Mouse (Mus musculus): Measurements from ENCODE around the gene Idua. TPM values are rescaled to one million over a fixed set of nuclear protein-coding genes. Genes with fewer than 3 reads are reported as not detected.

The Idua gene
- total and polyA plus RNA-seq, 3 experiments, result 1.5 to 9.5 TPM; not detected in 1

DNA sequence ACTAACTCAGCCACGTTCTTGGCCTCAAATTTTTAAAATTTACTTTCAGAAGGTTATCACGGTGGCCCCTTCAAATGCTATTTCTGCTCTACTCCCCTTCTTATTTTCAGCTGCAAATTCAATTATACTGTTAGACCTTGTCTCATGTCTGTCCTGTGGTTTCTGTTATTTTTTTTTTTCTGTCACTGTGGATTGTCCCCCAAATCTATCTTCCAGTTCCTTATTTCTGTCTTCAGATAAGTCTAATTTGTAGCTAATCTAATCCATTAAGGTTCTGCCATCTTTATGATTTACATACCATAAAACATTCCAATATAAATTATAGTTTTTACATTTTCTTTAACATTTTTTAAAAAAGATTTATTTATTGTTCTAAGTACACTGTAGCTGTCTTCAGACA lies 7.2 kb downstream of the Idua start (continued):
- TF ChIP-seq MAX (IDR thresholded peaks at IDR 0.05; ENCODE audit: low read length), result 0 out of 2 replicates have a peak, but pooled peaks have one; percentile 13
- TF ChIP-seq MXI1 (IDR thresholded peaks at IDR 0.05; ENCODE audit: low read depth, low read length), result no peak
- peak; percentile 38; the same call in 1 of the 2 replicates for TF ChIP-seq TCF12 (IDR thresholded peaks at IDR 0.05; ENCODE audit: low read depth, low read length)
- peak; percentile 61 to 79 for TF ChIP-seq EP300 (IDR thresholded peaks at IDR 0.05; ENCODE audit: low read depth in 1 of 2, low read length in 2 of 2)
- TF ChIP-seq MAZ (IDR thresholded peaks at IDR 0.05; ENCODE audit: low read depth, low read length), result no peak
- TF ChIP-seq ZC3H11A (IDR thresholded peaks at IDR 0.05; ENCODE audit: low read depth, low read length), result no peak
- 0 out of 4 replicates have a peak, but pooled peaks of 1 of the 2 experiments have one; percentile 2 for TF ChIP-seq USF2 (IDR thresholded peaks at IDR 0.05; ENCODE audit: borderline replicate concordance in 1 of 2, insufficient read depth in 1 of 2, low read depth in 1 of 2, low read length in 2 of 2)
- no peak for TF ChIP-seq NRF1 (IDR thresholded peaks at IDR 0.05; ENCODE audit: insufficient read depth, low read depth, low read length, poor library complexity, severe bottlenecking)

DNA sequence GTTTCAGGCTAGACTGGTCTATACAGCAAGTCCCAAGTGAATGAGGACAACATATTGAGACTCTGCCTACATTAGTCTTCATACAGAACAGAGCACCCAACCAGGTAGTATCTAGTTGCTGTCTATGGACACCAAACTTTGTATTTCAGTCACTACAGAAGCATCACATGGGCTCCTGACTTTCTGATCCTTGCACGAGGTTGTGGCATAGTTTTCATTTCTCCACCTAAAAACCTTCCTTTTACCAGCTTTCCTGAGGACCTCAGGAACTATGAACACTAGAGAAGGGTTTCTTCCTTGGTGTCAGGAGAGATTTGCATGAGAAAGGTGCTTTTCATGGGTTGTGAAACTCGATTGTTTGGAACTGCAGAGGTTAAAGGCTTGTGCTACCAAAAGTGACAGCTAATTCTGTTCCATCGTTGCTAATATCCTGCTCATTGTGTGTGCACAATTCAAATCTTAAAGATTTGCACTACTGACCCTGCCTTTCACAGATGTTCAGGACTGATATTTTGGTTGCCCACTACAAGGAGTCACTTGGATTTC lies 8.3 kb downstream of the Idua start:
- DNase-seq (ENCODE audit: low read depth, low spot score), result no peak
- TF ChIP-seq MXI1 (IDR thresholded peaks at IDR 0.05; ENCODE audit: low read depth, low read length) (peak; percentile 66), USF1 (IDR thresholded peaks at IDR 0.05; ENCODE audit: low read depth, low read length) (peak; percentile 59; the same call in 1 of the 2 replicates), ZKSCAN1 (IDR thresholded peaks at IDR 0.05; ENCODE audit: low read depth, low read length) (no peak), MYC (IDR thresholded peaks at IDR 0.05; ENCODE audit: low read depth, low read length) (peak; percentile 72; the same call in 1 of the 2 replicates), MAX (IDR thresholded peaks at IDR 0.05; ENCODE audit: low read length) (peak; percentile 69; the same call in 1 of the 2 replicates), KAT2A (conservative IDR thresholded peaks at IDR 0.05; ENCODE audit: low read depth, low read length) (no peak), NRF1 (IDR thresholded peaks at IDR 0.05; ENCODE audit: insufficient read depth, low read depth, low read length, poor library complexity, severe bottlenecking) (no peak)
- peaks cover 15 to 23% of the 10 kb centered on the region in 2 experiments for H3K4me1 ChIP-seq (ENCODE audit: control insufficient read depth in 1 of 2, insufficient read depth in 2 of 2, low read length in 2 of 2)
- no peaks in the 10 kb centered on the region for H3K27me3 ChIP-seq (ENCODE audit: control insufficient read depth in 1 of 2, insufficient read depth in 2 of 2, low read length in 2 of 2)
- H3K36me3 ChIP-seq (ENCODE audit: control insufficient read depth in 1 of 2, insufficient read depth in 2 of 2, low read length in 2 of 2), result peaks cover 2 to 13% of the 10 kb centered on the region in 2 experiments; a peak in 3 of 4 replicates
- peaks cover 12% of the 10 kb centered on the region for H3K79me2 ChIP-seq (ENCODE audit: control insufficient read depth, insufficient read depth, low read length, poor library complexity)
- no peaks in the 10 kb centered on the region for H3K9me3 ChIP-seq (replicated peaks; ENCODE audit: insufficient read depth, low read length)
- H3K27ac ChIP-seq (ENCODE audit: control insufficient read depth, low read depth, low read length), result peak overlapping the region; percentile 95
- H3K9ac ChIP-seq (ENCODE audit: control insufficient read depth, low read depth, low read length, poor library complexity, severe bottlenecking), result peak overlapping the region; percentile 88
- peak overlapping the region; percentile 60 to 79 for H3K4me3 ChIP-seq (ENCODE audit: control insufficient read depth in 1 of 2, insufficient read depth in 1 of 2, low read depth in 2 of 2, low read length in 2 of 2)

DNA sequence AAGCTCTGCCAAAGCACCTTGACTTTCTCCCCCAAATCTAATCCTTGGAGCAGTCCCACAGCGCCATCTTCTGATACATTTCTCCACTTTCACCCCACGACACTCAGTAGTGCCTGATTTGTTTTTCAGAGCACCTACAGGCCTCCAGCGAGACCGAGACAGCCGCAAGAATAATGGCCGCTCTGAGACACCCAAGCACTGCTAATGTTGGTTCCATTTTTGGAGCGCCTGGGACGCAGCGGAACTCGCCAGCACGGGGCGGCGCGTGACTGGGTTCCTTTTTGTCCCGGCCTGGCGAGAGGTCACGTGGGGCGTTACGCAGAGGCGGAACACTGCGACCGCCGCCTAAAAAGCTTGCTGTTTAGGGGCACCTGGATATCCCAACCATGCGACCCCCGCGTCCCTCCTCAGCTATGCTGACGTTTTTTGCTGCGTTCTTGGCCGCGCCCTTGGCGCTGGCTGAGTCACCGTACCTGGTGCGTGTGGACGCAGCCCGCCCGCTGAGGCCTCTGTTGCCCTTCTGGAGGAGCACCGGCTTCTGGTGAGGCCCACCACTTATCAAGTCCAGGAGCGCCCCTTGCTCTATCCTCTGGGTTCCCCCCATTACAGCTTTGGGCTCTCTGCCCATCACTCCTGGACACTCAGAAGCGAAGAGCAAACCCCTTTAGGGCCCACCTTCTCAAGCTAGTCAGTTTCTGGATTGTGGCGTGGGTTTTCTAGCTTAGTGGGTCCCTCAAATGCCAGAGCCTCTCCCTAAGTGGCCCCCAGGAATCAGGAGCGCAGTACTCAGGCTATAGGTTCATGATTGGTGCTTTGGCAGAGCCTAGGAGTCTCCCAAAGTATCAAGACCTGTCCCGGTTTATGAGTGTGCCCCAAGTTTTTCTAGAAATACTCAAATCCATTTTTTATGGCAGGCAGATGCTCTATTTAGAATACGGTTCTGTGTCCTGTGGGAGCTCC lies 9.1 kb downstream of the Idua start, which contains the start of gene Dgkq:
TSS of gene Dgkq (minus strand) at position 696 of the 960 bp plus-strand sequence.
- H3K79me2 ChIP-seq (ENCODE audit: control insufficient read depth, insufficient read depth, low read length, poor library complexity), result peaks cover 20% of the 10 kb centered on the region
- peak; percentile 92 for DNase-seq (ENCODE audit: low read depth, low spot score)
- H3K9ac ChIP-seq (ENCODE audit: control insufficient read depth, low read depth, low read length, poor library complexity, severe bottlenecking), result peak within 1 kb of the TSS; percentile 88
- no peaks in the 10 kb centered on the region for H3K27me3 ChIP-seq (ENCODE audit: control insufficient read depth in 1 of 2, insufficient read depth in 2 of 2, low read length in 2 of 2)
- peaks cover 15 to 30% of the 10 kb centered on the region in 2 experiments for H3K4me1 ChIP-seq (ENCODE audit: control insufficient read depth in 1 of 2, insufficient read depth in 2 of 2, low read length in 2 of 2)
- H3K36me3 ChIP-seq (ENCODE audit: control insufficient read depth in 1 of 2, insufficient read depth in 2 of 2, low read length in 2 of 2), result peaks cover 2 to 19% of the 10 kb centered on the region in 2 experiments; a peak in 3 of 4 replicates
- peak within 1 kb of the TSS; percentile 95 for H3K27ac ChIP-seq (ENCODE audit: control insufficient read depth, low read depth, low read length)
- H3K9me3 ChIP-seq (replicated peaks; ENCODE audit: insufficient read depth, low read length), result no peaks in the 10 kb centered on the region
- H3K4me3 ChIP-seq (ENCODE audit: control insufficient read depth in 1 of 2, insufficient read depth in 1 of 2, low read depth in 2 of 2, low read length in 2 of 2), result peak within 1 kb of the TSS; percentile 60 to 79
- no peak for TF ChIP-seq UBTF (IDR thresholded peaks at IDR 0.05; ENCODE audit: borderline replicate concordance, insufficient read depth, low read depth, low read length)
- peak; percentile 43 for TF ChIP-seq ETS1 (IDR thresholded peaks at IDR 0.05; ENCODE audit: low read depth, low read length)
- peak; percentile 56 for TF ChIP-seq SMC3 (IDR thresholded peaks at IDR 0.05; ENCODE audit: low read depth, low read length)
- TF ChIP-seq GATA1 (IDR thresholded peaks at IDR 0.05; ENCODE audit: low read depth, low read length), result no peak
- peak; percentile 63 for TF ChIP-seq SIN3A (IDR thresholded peaks at IDR 0.05; ENCODE audit: low read length)
- peak; percentile 67 for TF ChIP-seq HCFC1 (IDR thresholded peaks at IDR 0.05; ENCODE audit: low read depth, low read length)
- TF ChIP-seq USF1 (IDR thresholded peaks at IDR 0.05; ENCODE audit: low read depth, low read length), result peak; percentile 99
- TF ChIP-seq CTCF (IDR thresholded peaks at IDR 0.05 in 2 of 3, conservative IDR thresholded peaks at IDR 0.05 in 1 of 3; ENCODE audit: control insufficient read depth in 1 of 3, insufficient read depth in 1 of 3, low read depth in 2 of 3, low read length in 3 of 3, poor library complexity in 1 of 3, severe bottlenecking in 1 of 3), result peak; percentile 45 to 77 (median 47)
- TF ChIP-seq USF2 (IDR thresholded peaks at IDR 0.05; ENCODE audit: borderline replicate concordance in 1 of 2, insufficient read depth in 1 of 2, low read depth in 1 of 2, low read length in 2 of 2), result peak; percentile 62 to 88; a peak in 3 of 4 replicates
- TF ChIP-seq KAT2A (conservative IDR thresholded peaks at IDR 0.05; ENCODE audit: low read depth, low read length), result no peak
- no peak for TF ChIP-seq MAZ (IDR thresholded peaks at IDR 0.05; ENCODE audit: low read depth, low read length)
- peak; percentile 90 for TF ChIP-seq MAX (IDR thresholded peaks at IDR 0.05; ENCODE audit: low read length)
- peak; percentile 15; the same call in 1 of the 2 replicates for TF ChIP-seq RCOR1 (IDR thresholded peaks at IDR 0.05; ENCODE audit: low read depth, low read length)
- peak; percentile 93 for TF ChIP-seq POLR2AphosphoS2 (IDR thresholded peaks at IDR 0.05; ENCODE audit: low read length)
- 0 out of 4 replicates have a peak, but pooled peaks of 1 of the 2 experiments have one; percentile 26 for TF ChIP-seq EP300 (IDR thresholded peaks at IDR 0.05; ENCODE audit: low read depth in 1 of 2, low read length in 2 of 2)
- TF ChIP-seq NRF1 (IDR thresholded peaks at IDR 0.05; ENCODE audit: insufficient read depth, low read depth, low read length, poor library complexity, severe bottlenecking), result no peak
- TF ChIP-seq MXI1 (IDR thresholded peaks at IDR 0.05; ENCODE audit: low read depth, low read length), result peak; percentile 64

Measured in MEL (cell line).